Mouse (Mus musculus) embryo, embryonic 10.5 days (tissue): Measurements from ENCODE around the gene Per1.

Experiments
- DNase-seq: peaks from one replicate; pipeline ENCODE4 v3.0.0-alpha.2; 2015; ENCODE audit warnings: low spot score

The Per1 gene

GRCm38 (mm10) chr11:69094697-69095429 lies at the start of gene Per1:
Per1 (plus strand) TSS chr11:69095217.
- peak; percentile 100 for DNase-seq

- peak; percentile 97 for DNase-seq
Observed at GRCm38 (mm10) chr11:69045531-69046394, 49.3 kb upstream of the Per1 start, which contains the start of gene Aurkb. Aurkb (plus strand) TSS chr11:69045647.

DNA sequence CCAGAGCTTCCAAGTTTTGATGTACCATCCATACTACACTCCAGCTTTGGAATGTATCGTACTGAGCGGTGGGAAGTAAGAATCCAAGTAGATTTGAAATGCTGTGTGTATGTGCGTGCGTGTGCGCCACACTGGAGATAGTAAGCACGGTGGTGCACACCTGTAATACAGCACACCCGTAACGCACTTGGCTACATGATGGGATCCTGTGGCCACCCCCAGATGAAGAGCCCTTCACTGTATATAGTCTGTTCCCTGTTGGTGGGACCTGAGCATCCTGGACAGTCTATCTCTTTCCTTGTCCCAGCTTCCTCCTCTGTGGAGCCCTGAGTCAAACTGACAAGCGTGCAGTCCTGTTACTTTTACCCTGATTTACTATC lies 48.6 kb upstream of the Per1 start:
- no peak for DNase-seq

DNA sequence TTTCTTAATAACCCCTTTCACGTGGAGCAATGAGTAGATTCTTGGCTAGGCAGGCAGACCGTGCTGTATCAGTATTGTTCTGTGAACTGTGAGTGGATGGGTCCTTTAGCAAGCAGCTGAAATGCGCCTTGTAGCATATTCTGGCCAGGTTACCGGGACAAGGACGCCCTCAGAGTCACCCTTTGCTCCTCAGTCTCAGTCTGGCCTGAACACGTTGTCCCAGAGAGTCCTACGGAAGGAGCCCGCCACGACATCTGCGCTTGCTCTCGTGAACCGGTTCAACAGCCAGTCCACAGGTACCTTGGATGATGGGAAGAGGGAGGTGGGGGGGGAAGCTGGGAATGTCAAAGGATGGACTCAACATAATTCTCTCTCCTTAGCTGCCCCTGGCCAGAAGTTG lies 47.4 kb upstream of the Per1 start:
- DNase-seq: no peak

GRCm38 (mm10) chr11:69048151-69048550 lies 46.9 kb upstream of the Per1 start:
- no peak for DNase-seq

GRCm38 (mm10) chr11:69050748-69051147 lies 44.3 kb upstream of the Per1 start:
- no peak for DNase-seq

GRCm38 (mm10) chr11:69051771-69052170 lies 43.2 kb upstream of the Per1 start:
- no peak for DNase-seq

GRCm38 (mm10) chr11:69052824-69053421 lies 42.1 kb upstream of the Per1 start:
- DNase-seq: no peak

- DNase-seq: no peak
Observed at GRCm38 (mm10) chr11:69053848-69054247, 41.2 kb upstream of the Per1 start.

- DNase-seq: no peak
Observed at GRCm38 (mm10) chr11:69058265-69058664, 36.8 kb upstream of the Per1 start.

DNA sequence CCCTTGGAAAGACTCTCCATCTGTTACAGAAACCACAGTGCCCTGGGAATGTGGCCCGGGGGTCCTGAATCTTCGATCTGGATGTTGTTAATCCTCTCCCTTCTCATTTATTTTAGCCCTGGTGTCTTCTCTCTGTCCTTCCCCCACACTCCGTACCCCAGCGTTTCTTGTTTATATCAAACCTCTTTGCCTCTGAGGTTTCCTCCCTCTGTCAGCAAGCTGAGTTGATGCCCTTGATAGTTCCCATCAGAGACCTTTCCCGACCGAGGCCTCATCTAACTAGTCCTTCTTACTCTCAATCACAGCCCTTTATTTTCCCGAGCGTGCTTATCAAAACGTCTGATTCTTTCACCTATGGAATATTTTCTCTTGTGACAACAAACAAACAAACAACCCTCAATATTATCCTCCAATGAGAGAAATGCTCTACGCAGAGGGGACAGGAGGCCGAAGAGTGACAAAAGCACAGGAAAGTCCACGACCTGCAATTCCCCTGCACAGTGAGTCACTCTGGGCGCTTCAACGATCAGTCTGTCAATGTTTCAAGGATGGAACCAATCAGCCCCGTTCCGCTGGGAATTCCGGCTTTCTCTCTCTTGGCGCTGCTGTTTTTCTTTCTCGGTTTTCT lies 36.2 kb upstream of the Per1 start:
- no peak for DNase-seq

DNA sequence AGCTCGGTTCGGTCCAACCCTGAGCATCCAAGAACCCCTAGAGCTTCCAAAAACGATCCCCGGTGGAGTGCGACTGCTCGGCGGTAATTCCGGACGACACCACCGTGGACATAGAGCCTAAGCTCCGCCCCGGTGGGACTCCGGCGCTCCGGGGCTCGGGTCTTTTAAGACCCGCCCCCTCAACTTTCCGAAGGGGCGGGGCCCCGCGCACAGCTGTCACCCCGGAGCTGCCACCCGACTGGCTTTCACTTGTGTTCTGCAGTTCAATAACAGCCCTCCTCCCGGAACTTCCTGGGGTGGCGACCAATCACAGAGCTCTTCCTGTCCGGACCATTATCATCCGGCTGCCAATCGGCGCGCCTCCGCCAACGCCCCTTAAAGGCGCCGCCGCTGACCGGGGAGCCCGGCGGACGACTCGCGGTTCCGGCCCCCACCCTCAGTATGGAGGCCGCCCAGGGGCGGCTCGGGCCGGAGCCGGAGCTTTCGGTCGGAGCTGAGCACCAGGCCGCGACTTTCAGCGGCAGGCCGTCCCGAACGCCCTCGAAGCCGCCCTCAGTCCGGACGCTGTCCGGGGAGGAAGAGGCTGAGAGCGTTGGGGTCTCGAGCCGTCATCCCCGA lies 35.6 kb upstream of the Per1 start, which contains the start of gene Borcs6:
Gene Borcs6, plus strand, starts transcription at position 361 of the 618 bp plus-strand sequence.
- DNase-seq: peak; percentile 98

DNA sequence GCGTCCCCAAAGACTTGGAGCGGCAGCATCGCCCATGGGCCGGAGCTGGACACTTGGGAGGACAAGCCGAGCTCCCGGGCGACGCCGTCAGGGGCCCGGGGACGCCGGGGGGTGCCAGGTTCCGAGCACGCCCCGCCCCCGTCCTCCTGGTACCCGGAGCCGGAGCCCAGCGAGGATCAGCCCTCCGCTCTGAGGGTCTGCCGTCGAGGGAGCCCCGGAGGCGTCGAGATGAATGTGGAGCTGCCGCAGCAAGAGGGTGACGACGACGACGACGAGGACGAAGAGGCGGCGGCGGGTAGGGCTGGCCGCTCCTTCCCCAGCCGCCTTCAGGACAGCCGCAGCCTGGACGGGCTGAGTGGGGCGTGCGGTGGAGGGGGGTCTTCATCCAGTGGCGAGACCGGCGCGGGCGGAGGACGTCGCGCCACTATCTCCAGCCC lies 35.0 kb upstream of the Per1 start:
- DNase-seq: peak; percentile 65

- peak; percentile 41 for DNase-seq
Observed at GRCm38 (mm10) chr11:69060448-69061254, 34.4 kb upstream of the Per1 start.

DNA sequence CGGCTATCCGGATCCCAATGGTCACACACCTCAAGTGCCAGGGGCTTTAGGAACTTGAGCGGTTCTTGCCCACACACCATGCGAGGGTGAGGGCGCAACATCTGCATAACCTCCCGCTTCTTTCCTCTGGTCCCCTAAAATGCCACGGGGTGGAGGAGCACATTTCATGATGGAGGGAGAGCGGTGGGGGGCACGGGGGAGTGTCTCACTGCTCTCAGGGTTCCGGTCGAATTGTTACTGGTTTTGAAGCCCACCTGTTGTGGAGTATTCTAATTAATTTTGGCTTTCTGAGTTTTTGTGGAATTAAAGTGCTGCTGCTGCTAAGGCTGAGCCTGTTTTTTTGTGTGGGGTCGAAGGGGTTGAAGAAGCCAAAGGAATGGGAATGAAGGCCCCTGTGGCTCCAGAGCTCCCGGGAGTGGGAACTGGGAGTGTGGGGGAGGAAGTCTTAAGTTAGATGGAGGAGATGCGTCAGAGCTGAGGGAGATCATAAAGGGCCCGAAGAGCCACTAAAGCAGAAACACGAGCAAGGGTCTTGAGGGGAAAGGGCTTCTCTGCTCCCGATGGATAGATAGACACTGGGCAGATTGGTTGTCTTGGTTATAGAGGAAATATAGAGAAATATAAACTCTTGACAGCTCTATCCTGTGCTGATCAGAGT lies 33.6 kb upstream of the Per1 start:
- peak; percentile 36 for DNase-seq

DNA sequence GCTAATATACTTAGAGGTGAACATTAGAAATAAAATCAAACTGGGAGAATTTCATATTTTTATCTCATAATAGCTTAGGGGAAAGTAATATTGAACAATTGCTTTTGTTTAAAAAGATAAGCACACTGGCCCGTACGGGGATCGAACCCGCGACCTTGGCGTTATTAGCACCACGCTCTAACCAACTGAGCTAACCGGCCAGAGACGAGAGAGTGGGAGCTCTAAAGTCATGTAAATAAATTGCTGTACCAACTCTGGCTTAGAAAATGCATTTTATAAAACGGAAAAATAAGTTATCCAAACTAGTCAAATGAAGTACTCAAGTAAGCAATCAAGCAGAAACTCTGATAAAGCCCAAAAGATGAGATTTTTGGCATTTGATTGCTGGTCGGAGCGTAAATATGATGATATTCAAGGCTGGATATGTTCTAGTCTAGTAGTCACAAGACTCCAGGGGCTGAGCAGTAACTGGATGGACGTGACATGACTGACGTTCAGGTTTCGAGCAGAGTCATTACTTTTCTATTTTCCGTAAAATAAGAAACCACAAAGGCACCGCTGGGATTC lies 32.7 kb upstream of the Per1 start:
- peak; percentile 87 for DNase-seq

DNA sequence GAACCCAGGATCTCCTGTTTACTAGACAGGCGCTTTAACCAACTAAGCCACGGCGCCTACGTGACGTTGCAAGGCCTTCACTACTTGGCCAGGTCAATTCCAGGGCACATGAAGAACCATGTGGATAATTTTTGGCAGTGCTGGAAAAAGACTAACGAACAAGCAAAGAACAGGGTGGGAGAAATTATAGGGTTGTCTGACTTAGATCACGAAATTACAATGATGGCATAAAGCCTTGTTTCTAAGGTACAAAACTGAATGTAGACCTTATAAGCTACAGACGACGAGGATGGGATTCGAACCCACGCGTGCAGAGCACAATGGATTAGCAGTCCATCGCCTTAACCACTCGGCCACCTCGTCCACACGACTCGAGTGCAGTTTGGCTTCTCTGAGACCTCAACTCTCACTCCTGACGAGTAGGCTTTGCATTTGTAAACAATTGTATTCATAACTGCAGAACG lies 32.2 kb upstream of the Per1 start:
- peak; percentile 97 for DNase-seq

GRCm38 (mm10) chr11:69063413-69064201 lies 31.4 kb upstream of the Per1 start:
- DNase-seq: peak; percentile 84
